Mouse (Mus musculus) heart, adult 10 weeks (tissue): ENCODE measurements around the gene Gabrb2. TPM values are rescaled to one million over a fixed set of nuclear protein-coding genes. Genes with fewer than 3 reads are reported as not detected.

Experiments used
- polyA plus RNA-seq: library from polyadenylated mRNA; stranded (reverse); fragments of 350-450 nt; fragmentation: Illumina TruSeq; extraction: RNeasy Lipid Tissue Mini Kit (QIAGEN cat#74804); gene quantifications from one replicate; pipeline ENCODE4 v1.2.3, GENCODE M21; 2014; ENCODE audit warnings: low read depth, low replicate concordance

Gene Gabrb2
- not detected for polyA plus RNA-seq

GRCm38 (mm10) chr11:42418996-42419782 is at the start of gene Gabrb2:
Gabrb2 (plus strand) TSS chr11:42419757.

Other genes with a start within 250 kb of the Gabrb2 start
- gene Gabra1, start 236.8 kb upstream of the Gabrb2 start, polyA plus RNA-seq = not detected
- gene Gabra6, start 98.7 kb upstream of the Gabrb2 start, polyA plus RNA-seq = not detected